Mouse (Mus musculus): ENCODE data around the gene Ncor2. TPM values are rescaled to one million over a fixed set of nuclear protein-coding genes. Genes with fewer than 3 reads are reported as not detected.

Gene Ncor2
- total and polyA plus RNA-seq, 2 experiments: 7.1 to 15.0 TPM

- WGBS: 52% methylated on average over 8 of the region's 8 CpGs
- no peaks in the 10 kb centered on the region; the same call in 1 of the 2 replicates for H3K79me2 ChIP-seq (ENCODE audit: control insufficient read depth, insufficient read depth, low read length)
- no peak overlapping the region for H3K27ac ChIP-seq (replicated peaks; ENCODE audit: insufficient read depth, low read depth, low read length)
- H3K36me3 ChIP-seq (ENCODE audit: control insufficient read depth, insufficient read depth, low read length): peaks cover 3% of the 10 kb centered on the region; the same call in 1 of the 2 replicates
- H3K27me3 ChIP-seq (ENCODE audit: control insufficient read depth, insufficient read depth, low read length): no peaks in the 10 kb centered on the region
- peak; percentile 32 for DNase-seq (ENCODE audit: extremely low read depth, low read depth, low spot score)
- no peak for TF ChIP-seq CTCF (IDR thresholded peaks at IDR 0.05; ENCODE audit: low read depth, low read length)
- TF ChIP-seq POLR2A (IDR thresholded peaks at IDR 0.05; ENCODE audit: extremely low read depth, insufficient read depth, low read length): no peak
- H3K9ac ChIP-seq (ENCODE audit: low read depth, low read length): no peak overlapping the region
- no peak overlapping the region for H3K4me3 ChIP-seq (ENCODE audit: insufficient read depth, low read depth, low read length)
- H3K4me1 ChIP-seq (ENCODE audit: control insufficient read depth, insufficient read depth, low read length): no peaks in the 10 kb centered on the region; the same call in 1 of the 2 replicates
Measured at GRCm38 (mm10) chr5:125039377-125040027, 139.5 kb downstream of the Ncor2 start.

- 93% methylated on average over 8 of the region's 8 CpGs for WGBS
- no peaks in the 10 kb centered on the region for H3K27me3 ChIP-seq (ENCODE audit: control insufficient read depth, insufficient read depth, low read length)
- H3K4me3 ChIP-seq (ENCODE audit: insufficient read depth, low read depth, low read length): no peak overlapping the region
- H3K79me2 ChIP-seq (ENCODE audit: control insufficient read depth, insufficient read depth, low read length): no peaks in the 10 kb centered on the region; the same call in 1 of the 2 replicates
- TF ChIP-seq CTCF (IDR thresholded peaks at IDR 0.05; ENCODE audit: low read depth, low read length) (no peak), POLR2A (IDR thresholded peaks at IDR 0.05; ENCODE audit: extremely low read depth, insufficient read depth, low read length) (no peak)
- H3K9ac ChIP-seq (ENCODE audit: low read depth, low read length): no peak overlapping the region
- H3K4me1 ChIP-seq (ENCODE audit: control insufficient read depth, insufficient read depth, low read length): no peaks in the 10 kb centered on the region; the same call in 1 of the 2 replicates
- peaks cover 5% of the 10 kb centered on the region; the same call in 1 of the 2 replicates for H3K36me3 ChIP-seq (ENCODE audit: control insufficient read depth, insufficient read depth, low read length)
- DNase-seq (ENCODE audit: extremely low read depth, low read depth, low spot score): no peak
- no peak overlapping the region for H3K27ac ChIP-seq (replicated peaks; ENCODE audit: insufficient read depth, low read depth, low read length)
Measured at GRCm38 (mm10) chr5:125036483-125036882, 142.5 kb downstream of the Ncor2 start.

- H3K27ac ChIP-seq (replicated peaks; ENCODE audit: insufficient read depth, low read depth, low read length): no peak overlapping the region
- TF ChIP-seq CTCF (IDR thresholded peaks at IDR 0.05; ENCODE audit: low read depth, low read length) (no peak), POLR2A (IDR thresholded peaks at IDR 0.05; ENCODE audit: extremely low read depth, insufficient read depth, low read length) (no peak)
- WGBS: 98% methylated on average over 20 of the region's 20 CpGs
- no peak overlapping the region for H3K9ac ChIP-seq (ENCODE audit: low read depth, low read length)
- no peak overlapping the region for H3K4me3 ChIP-seq (ENCODE audit: insufficient read depth, low read depth, low read length)
- no peaks in the 10 kb centered on the region for H3K79me2 ChIP-seq (ENCODE audit: control insufficient read depth, insufficient read depth, low read length)
- no peaks in the 10 kb centered on the region for H3K4me1 ChIP-seq (ENCODE audit: control insufficient read depth, insufficient read depth, low read length)
- DNase-seq (ENCODE audit: extremely low read depth, low read depth, low spot score): no peak
- no peaks in the 10 kb centered on the region for H3K27me3 ChIP-seq (ENCODE audit: control insufficient read depth, insufficient read depth, low read length)
- H3K36me3 ChIP-seq (ENCODE audit: control insufficient read depth, insufficient read depth, low read length): peaks cover 30% of the 10 kb centered on the region
Measured at GRCm38 (mm10) chr5:125028911-125029310, 150.1 kb downstream of the Ncor2 start.

GRCm38 (mm10) chr5:125028371-125028770, 150.6 kb downstream of the Ncor2 start:
- H3K4me3 ChIP-seq (ENCODE audit: insufficient read depth, low read depth, low read length): no peak overlapping the region
- H3K9ac ChIP-seq (ENCODE audit: low read depth, low read length): no peak overlapping the region
- no peaks in the 10 kb centered on the region for H3K27me3 ChIP-seq (ENCODE audit: control insufficient read depth, insufficient read depth, low read length)
- H3K79me2 ChIP-seq (ENCODE audit: control insufficient read depth, insufficient read depth, low read length): no peaks in the 10 kb centered on the region
- H3K36me3 ChIP-seq (ENCODE audit: control insufficient read depth, insufficient read depth, low read length): peaks cover 34% of the 10 kb centered on the region
- TF ChIP-seq CTCF (IDR thresholded peaks at IDR 0.05; ENCODE audit: low read depth, low read length): no peak
- no peak for TF ChIP-seq POLR2A (IDR thresholded peaks at IDR 0.05; ENCODE audit: extremely low read depth, insufficient read depth, low read length)
- no peak for DNase-seq (ENCODE audit: extremely low read depth, low read depth, low spot score)
- 95% methylated on average over 15 of the region's 15 CpGs for WGBS
- no peaks in the 10 kb centered on the region for H3K4me1 ChIP-seq (ENCODE audit: control insufficient read depth, insufficient read depth, low read length)
- H3K27ac ChIP-seq (replicated peaks; ENCODE audit: insufficient read depth, low read depth, low read length): no peak overlapping the region

GRCm38 (mm10) chr5:125024002-125024401, 155.0 kb downstream of the Ncor2 start:
- Histone ChIP-seq H3K36me3 (ENCODE audit: control insufficient read depth, insufficient read depth, low read length) (peaks cover 27% of the 10 kb centered on the region), H3K79me2 (ENCODE audit: control insufficient read depth, insufficient read depth, low read length) (no peaks in the 10 kb centered on the region), H3K4me1 (ENCODE audit: control insufficient read depth, insufficient read depth, low read length) (peaks cover 5% of the 10 kb centered on the region), H3K27ac (replicated peaks; ENCODE audit: insufficient read depth, low read depth, low read length) (no peak overlapping the region), H3K4me3 (ENCODE audit: insufficient read depth, low read depth, low read length) (no peak overlapping the region), H3K9ac (ENCODE audit: low read depth, low read length) (no peak overlapping the region), H3K27me3 (ENCODE audit: control insufficient read depth, insufficient read depth, low read length) (no peaks in the 10 kb centered on the region)
- no peak for DNase-seq (ENCODE audit: extremely low read depth, low read depth, low spot score)
- 94% methylated on average over 14 of the region's 14 CpGs for WGBS
- TF ChIP-seq POLR2A (IDR thresholded peaks at IDR 0.05; ENCODE audit: extremely low read depth, insufficient read depth, low read length): no peak
- peak; percentile 60 for TF ChIP-seq CTCF (IDR thresholded peaks at IDR 0.05; ENCODE audit: low read depth, low read length)

GRCm38 (mm10) chr5:125021298-125021697, 157.7 kb downstream of the Ncor2 start:
- peak; percentile 99 for DNase-seq (ENCODE audit: extremely low read depth, low read depth, low spot score)
- H3K79me2 ChIP-seq (ENCODE audit: control insufficient read depth, insufficient read depth, low read length): no peaks in the 10 kb centered on the region
- 40% methylated on average over 11 of the region's 11 CpGs for WGBS

More at GRCm38 (mm10) chr5:125021298-125021697, 157.7 kb downstream of the Ncor2 start:
- Histone ChIP-seq H3K27me3 (ENCODE audit: control insufficient read depth, insufficient read depth, low read length) (no peaks in the 10 kb centered on the region), H3K4me1 (ENCODE audit: control insufficient read depth, insufficient read depth, low read length) (peaks cover 5% of the 10 kb centered on the region), H3K27ac (replicated peaks; ENCODE audit: insufficient read depth, low read depth, low read length) (peak overlapping the region; percentile 65; the same call in 1 of the 2 replicates), H3K9ac (ENCODE audit: low read depth, low read length) (no peak overlapping the region), H3K36me3 (ENCODE audit: control insufficient read depth, insufficient read depth, low read length) (peaks cover 27% of the 10 kb centered on the region), H3K4me3 (ENCODE audit: insufficient read depth, low read depth, low read length) (no peak overlapping the region)
- TF ChIP-seq CTCF (IDR thresholded peaks at IDR 0.05; ENCODE audit: low read depth, low read length) (no peak), POLR2A (IDR thresholded peaks at IDR 0.05; ENCODE audit: extremely low read depth, insufficient read depth, low read length) (no peak)
